Mouse (Mus musculus) thymus, adult 2 months (tissue): Measurements from ENCODE around the gene Ripk3.

Experiments
- CTCF ChIP-seq: fragments of 200-500 bp; IDR thresholded peaks from 2 replicates; pipeline ENCODE4 v1.5.1; 2012; ENCODE audit warnings: mild to moderate bottlenecking, control low read depth, low read length, moderate library complexity, borderline replicate concordance; ENCODE audit not compliant: control insufficient read depth, poor library complexity, insufficient read depth; ENCODE audit errors: extremely low read depth
- POLR2A ChIP-seq: fragments of 200-500 bp; IDR thresholded peaks from 2 replicates; pipeline ENCODE4 v1.6.1; 2012; ENCODE audit warnings: mild to moderate bottlenecking, low read length, control low read depth, moderate library complexity; ENCODE audit not compliant: control insufficient read depth, poor library complexity, insufficient read depth; ENCODE audit errors: extremely low read depth

- TF ChIP-seq CTCF (no peak), POLR2A (no peak)
Observed at GRCm38 (mm10) chr14:55758363-55758784, 30.3 kb downstream of the Ripk3 start, which contains the start of gene Cideb.
